Mouse (Mus musculus): ENCODE measurements at regions not wholly inside any gene's neighbourhood (a gene's known extent, or its start where the extent isn't known, plus 50 kb on each side); places are given as distances from the start of the nearest gene placed in this dataset.
A peak's percentile ranks its signal among the peaks of the same experiment; 100 is the strongest.

- H3K4me3 ChIP-seq (replicated peaks; ENCODE audit: insufficient read depth, low read depth, low read length) = no peak overlapping the region
- peak; percentile 66 to 73 for DNase-seq
- TF ChIP-seq CTCF (IDR thresholded peaks at IDR 0.05; ENCODE audit: borderline replicate concordance, insufficient read depth, low read depth, low read length) (no peak), POLR2A (IDR thresholded peaks at IDR 0.05; ENCODE audit: borderline replicate concordance, insufficient read depth, low read length) (no peak)
- 32% methylated on average over 10 of the region's 10 CpGs for WGBS
- H3K27me3 ChIP-seq (ENCODE audit: control insufficient read depth, insufficient read depth, low read length) = no peaks in the 10 kb centered on the region
- no peak overlapping the region for H3K27ac ChIP-seq (ENCODE audit: insufficient read depth, low read length)
- H3K4me1 ChIP-seq (ENCODE audit: control insufficient read depth, insufficient read depth, low read length) = peaks cover 11% of the 10 kb centered on the region
Observed at GRCm38 (mm10) chr16:29816681-29817369, 237.7 kb downstream of the Opa1 start.

- Histone ChIP-seq H3K4me3 (replicated peaks; ENCODE audit: insufficient read depth, low read depth, low read length) (no peak overlapping the region), H3K27me3 (ENCODE audit: control insufficient read depth, insufficient read depth, low read length) (no peaks in the 10 kb centered on the region), H3K4me1 (ENCODE audit: control insufficient read depth, insufficient read depth, low read length) (peaks cover 11% of the 10 kb centered on the region), H3K27ac (ENCODE audit: insufficient read depth, low read length) (no peak overlapping the region)
- DNase-seq = no peak
- TF ChIP-seq CTCF (IDR thresholded peaks at IDR 0.05; ENCODE audit: borderline replicate concordance, insufficient read depth, low read depth, low read length) (no peak), POLR2A (IDR thresholded peaks at IDR 0.05; ENCODE audit: borderline replicate concordance, insufficient read depth, low read length) (no peak)
- WGBS = 94% methylated on average over 7 of the region's 7 CpGs
Observed at GRCm38 (mm10) chr16:29818807-29819440, 239.8 kb downstream of the Opa1 start.

- WGBS = 82% methylated on average over 9 of the region's 9 CpGs
- H3K4me1 ChIP-seq (ENCODE audit: control insufficient read depth, insufficient read depth, low read length) = peaks cover 8% of the 10 kb centered on the region
- TF ChIP-seq CTCF (IDR thresholded peaks at IDR 0.05; ENCODE audit: borderline replicate concordance, insufficient read depth, low read depth, low read length) (no peak), POLR2A (IDR thresholded peaks at IDR 0.05; ENCODE audit: borderline replicate concordance, insufficient read depth, low read length) (no peak)
- H3K27me3 ChIP-seq (ENCODE audit: control insufficient read depth, insufficient read depth, low read length) = no peaks in the 10 kb centered on the region
- no peak overlapping the region for H3K4me3 ChIP-seq (replicated peaks; ENCODE audit: insufficient read depth, low read depth, low read length)
- no peak for DNase-seq
- H3K27ac ChIP-seq (ENCODE audit: insufficient read depth, low read length) = no peak overlapping the region
Observed at GRCm38 (mm10) chr16:29820704-29821103, 241.6 kb downstream of the Opa1 start.

- 93% methylated on average over 7 of the region's 7 CpGs for WGBS
- DNase-seq = no peak
- Histone ChIP-seq H3K27ac (ENCODE audit: insufficient read depth, low read length) (no peak overlapping the region), H3K4me3 (replicated peaks; ENCODE audit: insufficient read depth, low read depth, low read length) (no peak overlapping the region), H3K27me3 (ENCODE audit: control insufficient read depth, insufficient read depth, low read length) (no peaks in the 10 kb centered on the region), H3K4me1 (ENCODE audit: control insufficient read depth, insufficient read depth, low read length) (peaks cover 7% of the 10 kb centered on the region)
- no peak for TF ChIP-seq CTCF (IDR thresholded peaks at IDR 0.05; ENCODE audit: borderline replicate concordance, insufficient read depth, low read depth, low read length)
- no peak for TF ChIP-seq POLR2A (IDR thresholded peaks at IDR 0.05; ENCODE audit: borderline replicate concordance, insufficient read depth, low read length)
Observed at GRCm38 (mm10) chr16:29822110-29822509, 242.1 kb upstream of the Hes1 start.

GRCm38 (mm10) chr16:29822843-29823401 is 241.3 kb upstream of the Hes1 start:
- no peak overlapping the region for H3K27ac ChIP-seq (ENCODE audit: insufficient read depth, low read length)
- no peak for DNase-seq
- 88% methylated on average over 8 of the region's 8 CpGs for WGBS

GRCm38 (mm10) chr16:29826927-29827326 is 237.3 kb upstream of the Hes1 start:
- H3K4me3 ChIP-seq (replicated peaks; ENCODE audit: insufficient read depth, low read depth, low read length) = no peak overlapping the region

More at GRCm38 (mm10) chr16:29822843-29823401, 241.3 kb upstream of the Hes1 start:
- TF ChIP-seq POLR2A (IDR thresholded peaks at IDR 0.05; ENCODE audit: borderline replicate concordance, insufficient read depth, low read length) = no peak
- TF ChIP-seq CTCF (IDR thresholded peaks at IDR 0.05; ENCODE audit: borderline replicate concordance, insufficient read depth, low read depth, low read length) = no peak
- peaks cover 11% of the 10 kb centered on the region for H3K4me1 ChIP-seq (ENCODE audit: control insufficient read depth, insufficient read depth, low read length)
- no peak overlapping the region for H3K4me3 ChIP-seq (replicated peaks; ENCODE audit: insufficient read depth, low read depth, low read length)
- no peaks in the 10 kb centered on the region for H3K27me3 ChIP-seq (ENCODE audit: control insufficient read depth, insufficient read depth, low read length)

GRCm38 (mm10) chr16:29827776-29828175 is 236.4 kb upstream of the Hes1 start:
- no peaks in the 10 kb centered on the region for H3K27me3 ChIP-seq (ENCODE audit: control insufficient read depth, insufficient read depth, low read length)
- TF ChIP-seq POLR2A (IDR thresholded peaks at IDR 0.05; ENCODE audit: borderline replicate concordance, insufficient read depth, low read length) (no peak), CTCF (IDR thresholded peaks at IDR 0.05; ENCODE audit: borderline replicate concordance, insufficient read depth, low read depth, low read length) (0 out of 2 replicates have a peak, but pooled peaks have one; percentile 4)
- H3K4me1 ChIP-seq (ENCODE audit: control insufficient read depth, insufficient read depth, low read length) = peaks cover 15% of the 10 kb centered on the region
- 98% methylated on average over 1 of the region's 1 CpGs for WGBS
- no peak for DNase-seq
- no peak overlapping the region for H3K4me3 ChIP-seq (replicated peaks; ENCODE audit: insufficient read depth, low read depth, low read length)
- no peak overlapping the region for H3K27ac ChIP-seq (ENCODE audit: insufficient read depth, low read length)

More at GRCm38 (mm10) chr16:29826927-29827326, 237.3 kb upstream of the Hes1 start:
- peaks cover 15% of the 10 kb centered on the region for H3K4me1 ChIP-seq (ENCODE audit: control insufficient read depth, insufficient read depth, low read length)
- DNase-seq = peak; percentile 42 to 72
- H3K27ac ChIP-seq (ENCODE audit: insufficient read depth, low read length) = no peak overlapping the region
- TF ChIP-seq POLR2A (IDR thresholded peaks at IDR 0.05; ENCODE audit: borderline replicate concordance, insufficient read depth, low read length) (no peak), CTCF (IDR thresholded peaks at IDR 0.05; ENCODE audit: borderline replicate concordance, insufficient read depth, low read depth, low read length) (no peak)
- no peaks in the 10 kb centered on the region for H3K27me3 ChIP-seq (ENCODE audit: control insufficient read depth, insufficient read depth, low read length)
- WGBS = 48% methylated on average over 5 of the region's 5 CpGs

All from cerebellum, adult 2 months (tissue).